Mouse (Mus musculus): ENCODE measurements around the gene Pdk2. TPM values are rescaled to one million over a fixed set of nuclear protein-coding genes. Genes with fewer than 3 reads are reported as not detected.

Gene Pdk2
- polyA plus RNA-seq, 1 experiment from 2014 or later, result 33.7 TPM

- H3K9ac ChIP-seq, result peak overlapping the region; percentile 49
- peaks cover 90% of the 10 kb centered on the region for H3K36me3 ChIP-seq
- WGBS, result 83% methylated on average over 8 of the region's 8 CpGs
- peaks cover 30% of the 10 kb centered on the region for H3K4me1 ChIP-seq
- H3K27me3 ChIP-seq, result no peaks in the 10 kb centered on the region
- no peak overlapping the region for H3K4me2 ChIP-seq
- H3K27ac ChIP-seq, result peak overlapping the region; percentile 68
- no peak overlapping the region for H3K4me3 ChIP-seq
- no peak for ATAC-seq (ENCODE audit: insufficient number of reproducible peaks, insufficient read depth, low FRiP score, low TSS enrichment, low read depth)
- no peaks in the 10 kb centered on the region for H3K9me3 ChIP-seq
These were observed 41.0 kb downstream of the Pdk2 start for GRCm38 (mm10) chr11:95000128-95000527.

- H3K4me3 ChIP-seq, result no peak overlapping the region
- no peak overlapping the region for H3K9ac ChIP-seq
- H3K4me2 ChIP-seq, result no peak overlapping the region
- no peaks in the 10 kb centered on the region for H3K27me3 ChIP-seq
- 84% methylated on average over 16 of the region's 16 CpGs for WGBS
- no peak for ATAC-seq (ENCODE audit: insufficient number of reproducible peaks, insufficient read depth, low FRiP score, low TSS enrichment, low read depth)
- no peaks in the 10 kb centered on the region for H3K9me3 ChIP-seq
- peaks cover 70% of the 10 kb centered on the region for H3K36me3 ChIP-seq
- H3K4me1 ChIP-seq, result peaks cover 50% of the 10 kb centered on the region
- no peak overlapping the region for H3K27ac ChIP-seq
These were observed 43.1 kb downstream of the Pdk2 start for GRCm38 (mm10) chr11:94998041-94998531.

GRCm38 (mm10) chr11:94997596-94997995, 43.6 kb downstream of the Pdk2 start:
- Histone ChIP-seq H3K4me1 (peaks cover 55% of the 10 kb centered on the region), H3K36me3 (peaks cover 65% of the 10 kb centered on the region), H3K9me3 (no peaks in the 10 kb centered on the region), H3K9ac (no peak overlapping the region), H3K4me3 (no peak overlapping the region), H3K27me3 (no peaks in the 10 kb centered on the region), H3K4me2 (no peak overlapping the region), H3K27ac (no peak overlapping the region)
- no peak for ATAC-seq (ENCODE audit: insufficient number of reproducible peaks, insufficient read depth, low FRiP score, low TSS enrichment, low read depth)
- WGBS, result 64% methylated on average over 5 of the region's 5 CpGs

DNA sequence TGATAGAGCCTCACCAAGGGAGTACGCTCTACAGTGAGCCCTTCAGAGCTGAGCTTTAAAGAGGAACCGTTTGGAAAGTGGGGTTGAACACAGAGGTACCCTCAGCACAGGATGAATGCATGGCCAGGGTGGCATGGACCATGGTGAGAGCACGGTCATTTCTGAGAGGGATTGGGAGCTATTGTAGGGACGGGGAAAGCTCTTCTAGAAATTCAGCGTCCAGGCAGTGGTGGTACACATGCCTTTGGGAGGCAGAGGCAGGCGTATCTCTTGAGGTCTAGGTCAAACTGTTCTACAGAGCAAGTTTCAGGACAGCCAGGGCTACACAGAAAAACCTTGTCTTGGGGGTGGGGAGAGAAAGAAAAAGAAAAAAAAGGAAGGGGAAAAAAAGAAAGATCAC, 44.2 kb downstream of the Pdk2 start:
- ATAC-seq (ENCODE audit: insufficient number of reproducible peaks, insufficient read depth, low FRiP score, low TSS enrichment, low read depth), result no peak
- Histone ChIP-seq H3K27ac (no peak overlapping the region), H3K9ac (no peak overlapping the region), H3K4me2 (no peak overlapping the region), H3K36me3 (peaks cover 59% of the 10 kb centered on the region), H3K9me3 (no peaks in the 10 kb centered on the region), H3K4me3 (no peak overlapping the region), H3K4me1 (peaks cover 61% of the 10 kb centered on the region), H3K27me3 (no peaks in the 10 kb centered on the region)
- 93% methylated on average over 6 of the region's 6 CpGs for WGBS

GRCm38 (mm10) chr11:94996101-94996500, 45.1 kb downstream of the Pdk2 start:
- WGBS, result 77% methylated on average over 8 of the region's 8 CpGs
- Histone ChIP-seq H3K9ac (peak overlapping the region; percentile 93; the same call in 1 of the 2 replicates), H3K27me3 (no peaks in the 10 kb centered on the region), H3K4me3 (no peak overlapping the region), H3K27ac (0 out of 2 replicates have a peak overlapping the region, but pooled peaks have one; percentile 40), H3K36me3 (peaks cover 51% of the 10 kb centered on the region), H3K4me1 (peaks cover 60% of the 10 kb centered on the region), H3K9me3 (no peaks in the 10 kb centered on the region), H3K4me2 (peak overlapping the region; percentile 99; the same call in 1 of the 2 replicates)
- no peak for ATAC-seq (ENCODE audit: insufficient number of reproducible peaks, insufficient read depth, low FRiP score, low TSS enrichment, low read depth)

DNA sequence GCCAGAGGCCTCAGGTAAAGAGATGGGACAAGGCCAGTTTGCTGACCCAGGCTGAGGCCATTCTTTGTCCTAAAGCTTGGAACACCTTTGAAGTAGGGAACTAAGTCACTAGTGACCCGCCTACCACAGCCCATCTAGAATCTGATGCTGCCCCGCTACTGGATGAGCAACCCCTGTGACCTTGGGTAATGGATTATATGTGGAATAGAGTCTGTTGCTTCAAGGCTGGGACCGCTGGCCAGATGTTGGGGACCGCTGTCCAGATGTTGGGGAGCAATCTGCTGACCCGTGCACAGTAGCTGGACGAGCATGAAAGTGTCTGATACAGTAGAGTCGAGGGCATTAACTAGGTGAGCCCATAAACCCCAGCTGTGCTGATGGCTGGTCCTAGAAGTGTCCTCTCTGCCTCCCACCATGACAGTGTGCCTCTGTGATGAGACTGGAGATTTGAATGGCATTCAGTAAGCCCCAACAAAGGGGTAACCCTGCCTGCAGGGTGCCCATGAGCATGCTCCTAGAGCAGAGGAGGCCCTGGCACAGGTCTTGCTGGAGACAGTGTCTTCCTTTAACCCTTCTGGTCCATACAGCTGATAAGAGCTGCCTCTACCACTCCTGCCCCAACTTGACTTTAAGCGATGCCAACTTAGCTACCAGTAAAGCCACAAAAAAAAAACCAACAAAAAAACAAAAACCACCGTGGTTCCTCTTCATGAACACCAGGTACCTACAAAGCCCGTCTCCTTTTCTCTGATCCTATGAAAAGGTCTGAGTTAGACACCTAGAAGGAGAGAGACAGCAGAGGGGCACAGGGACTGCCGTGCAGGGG, 46.0 kb downstream of the Pdk2 start:
- WGBS, result 83% methylated on average over 11 of the region's 11 CpGs
- peaks cover 42% of the 10 kb centered on the region for H3K36me3 ChIP-seq
- peak overlapping the region; percentile 99 for H3K4me2 ChIP-seq
- H3K9me3 ChIP-seq, result no peaks in the 10 kb centered on the region
- no peak overlapping the region for H3K27ac ChIP-seq
- no peak for ATAC-seq (ENCODE audit: insufficient number of reproducible peaks, insufficient read depth, low FRiP score, low TSS enrichment, low read depth)
- H3K27me3 ChIP-seq, result no peaks in the 10 kb centered on the region
- peak overlapping the region; percentile 91 for H3K4me3 ChIP-seq
- H3K4me1 ChIP-seq, result peaks cover 56% of the 10 kb centered on the region
- H3K9ac ChIP-seq, result peak overlapping the region; percentile 93

- no peak for ATAC-seq (ENCODE audit: insufficient number of reproducible peaks, insufficient read depth, low FRiP score, low TSS enrichment, low read depth)
- WGBS, result 48% methylated on average over 10 of the region's 10 CpGs
- H3K36me3 ChIP-seq, result peaks cover 33% of the 10 kb centered on the region
These were observed 46.8 kb downstream of the Pdk2 start for GRCm38 (mm10) chr11:94994208-94994814.

DNA sequence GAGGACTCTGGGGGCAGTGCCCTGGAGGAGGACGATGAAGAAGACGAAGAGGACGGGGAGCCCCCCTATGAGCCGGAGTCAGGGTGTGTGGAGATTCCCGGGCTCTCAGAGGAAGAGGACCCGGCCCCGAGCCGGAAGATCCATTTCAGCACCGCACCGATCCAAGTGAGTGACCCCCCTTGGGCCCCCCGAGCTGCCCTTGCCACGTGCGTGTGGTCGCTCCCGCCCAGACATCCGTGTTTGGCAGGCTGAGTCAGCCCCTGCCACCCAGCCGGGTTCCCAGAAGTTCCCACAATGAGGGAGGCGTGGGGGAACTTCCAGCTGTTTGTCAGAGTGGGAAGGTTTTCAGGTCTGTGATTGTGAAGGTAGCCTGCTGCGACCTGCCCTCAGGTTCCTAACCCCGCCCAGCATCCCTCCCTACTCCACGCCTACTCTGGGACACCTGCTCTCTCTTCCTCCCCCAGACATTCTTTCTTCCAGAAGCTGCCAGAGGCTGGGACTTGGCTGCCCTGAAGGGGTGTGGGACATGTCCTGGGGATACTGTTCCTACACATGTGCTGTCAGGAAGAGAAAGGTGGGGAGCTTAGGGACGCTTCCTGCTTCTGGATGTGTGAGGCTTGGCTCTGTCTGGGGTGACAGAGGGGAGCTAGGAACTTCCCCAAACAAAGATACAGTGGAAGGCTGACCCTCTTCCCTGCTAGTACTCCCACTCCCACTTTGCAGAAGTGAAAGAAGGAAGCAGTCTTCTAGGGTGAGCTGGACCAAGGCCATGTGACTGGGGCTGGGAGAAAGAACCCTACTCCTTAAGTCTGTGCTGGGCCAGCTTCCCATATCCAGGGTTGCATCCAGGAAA, 48.2 kb downstream of the Pdk2 start:
- Histone ChIP-seq H3K36me3 (peaks cover 20% of the 10 kb centered on the region), H3K4me2 (peak overlapping the region; percentile 99), H3K9ac (peak overlapping the region; percentile 93), H3K4me1 (peaks cover 72% of the 10 kb centered on the region), H3K9me3 (no peaks in the 10 kb centered on the region), H3K27ac (peak overlapping the region; percentile 96), H3K27me3 (no peaks in the 10 kb centered on the region), H3K4me3 (peak overlapping the region; percentile 91)
- no peak for ATAC-seq (ENCODE audit: insufficient number of reproducible peaks, insufficient read depth, low FRiP score, low TSS enrichment, low read depth)
- WGBS, result 2% methylated on average over 22 of the region's 22 CpGs

More at GRCm38 (mm10) chr11:94994208-94994814, 46.8 kb downstream of the Pdk2 start:
- no peaks in the 10 kb centered on the region for H3K9me3 ChIP-seq
- peak overlapping the region; percentile 62; the same call in 1 of the 2 replicates for H3K27ac ChIP-seq
- no peaks in the 10 kb centered on the region for H3K27me3 ChIP-seq
- H3K9ac ChIP-seq, result peak overlapping the region; percentile 93
- peaks cover 59% of the 10 kb centered on the region for H3K4me1 ChIP-seq
- peak overlapping the region; percentile 91 for H3K4me3 ChIP-seq
- peak overlapping the region; percentile 99 for H3K4me2 ChIP-seq

- H3K4me2 ChIP-seq, result peak overlapping the region; percentile 99
- H3K9ac ChIP-seq, result peak overlapping the region; percentile 93
- under 1% methylated on average over 20 of the region's 20 CpGs for WGBS
- H3K4me1 ChIP-seq, result peaks cover 74% of the 10 kb centered on the region
- H3K27me3 ChIP-seq, result no peaks in the 10 kb centered on the region
- peaks cover 14% of the 10 kb centered on the region for H3K36me3 ChIP-seq
- no peaks in the 10 kb centered on the region for H3K9me3 ChIP-seq
- H3K27ac ChIP-seq, result peak overlapping the region; percentile 96
- ATAC-seq (ENCODE audit: insufficient number of reproducible peaks, insufficient read depth, low FRiP score, low TSS enrichment, low read depth), result no peak
- peak overlapping the region; percentile 91 for H3K4me3 ChIP-seq
These were observed 48.7 kb downstream of the Pdk2 start for GRCm38 (mm10) chr11:94992480-94992753.

- WGBS, result under 1% methylated on average over 99 of the region's 99 CpGs
- Histone ChIP-seq H3K27me3 (no peaks in the 10 kb centered on the region), H3K36me3 (peaks cover 9% of the 10 kb centered on the region), H3K4me3 (peak overlapping the region; percentile 91), H3K9me3 (no peaks in the 10 kb centered on the region), H3K4me2 (peak overlapping the region; percentile 99), H3K4me1 (peaks cover 80% of the 10 kb centered on the region), H3K27ac (peak overlapping the region; percentile 96), H3K9ac (peak overlapping the region; percentile 93)
- ATAC-seq (ENCODE audit: insufficient number of reproducible peaks, insufficient read depth, low FRiP score, low TSS enrichment, low read depth), result no peak
These were observed 49.3 kb downstream of the Pdk2 start for GRCm38 (mm10) chr11:94991641-94992479.

Data from embryonic facial prominence, embryonic 13.5 days (tissue).